Mouse (Mus musculus): ENCODE data around the gene Aff2.

Aff2 gene

GRCm38 (mm10) chrX:69360238-69361054 is at the start of gene Aff2:
Gene Aff2, plus strand, starts transcription at chrX:69360294.
- DNase-seq (ENCODE audit: low spot score), result no peak

DNA sequence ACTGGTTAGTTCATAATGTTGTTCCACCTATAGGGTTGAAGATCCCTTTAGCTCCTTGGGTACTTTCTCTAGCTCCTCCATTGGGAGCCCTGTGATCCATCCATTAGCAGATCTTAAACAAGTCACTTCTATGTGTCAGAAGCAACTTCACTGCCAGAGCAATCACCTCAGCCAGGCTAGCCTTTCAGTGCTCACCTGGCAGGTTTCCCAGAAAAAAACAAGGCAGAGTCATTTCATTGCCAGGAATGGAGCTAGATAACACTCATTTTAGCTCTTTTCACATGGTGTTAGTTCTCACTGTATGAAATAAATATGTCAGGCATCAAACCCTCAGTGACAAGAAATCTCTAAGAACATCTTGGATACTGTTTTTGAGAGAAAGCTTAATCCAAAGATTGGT is 22.8 kb upstream of the Aff2 start:
- DNase-seq (ENCODE audit: low spot score), result no peak

- DNase-seq (ENCODE audit: low spot score), result no peak
These were observed 4.5 kb upstream of the Aff2 start for GRCm38 (mm10) chrX:69355621-69356020.

GRCm38 (mm10) chrX:69359360-69359759 is 734 bp upstream of the Aff2 start:
- no peak for DNase-seq (ENCODE audit: low spot score)

DNA sequence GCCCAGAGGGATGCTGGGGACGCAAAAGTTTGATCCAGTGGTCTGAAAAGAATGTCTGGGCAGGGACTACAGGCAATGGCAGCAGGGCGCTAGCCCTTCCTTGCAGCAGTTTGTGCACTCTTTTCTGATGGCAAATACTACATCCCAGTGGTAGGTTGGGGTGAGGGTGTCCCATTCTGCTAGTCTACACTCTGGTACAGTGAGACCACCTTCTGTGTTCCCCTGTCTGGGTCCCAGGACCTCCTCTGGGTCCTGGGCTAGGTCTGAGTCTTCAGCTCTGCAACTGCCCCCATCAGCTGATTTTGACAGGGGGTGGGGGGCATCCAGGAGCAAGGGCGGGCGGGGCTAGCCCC is 233 bp upstream of the Aff2 start:
- no peak for DNase-seq (ENCODE audit: low spot score)

DNA sequence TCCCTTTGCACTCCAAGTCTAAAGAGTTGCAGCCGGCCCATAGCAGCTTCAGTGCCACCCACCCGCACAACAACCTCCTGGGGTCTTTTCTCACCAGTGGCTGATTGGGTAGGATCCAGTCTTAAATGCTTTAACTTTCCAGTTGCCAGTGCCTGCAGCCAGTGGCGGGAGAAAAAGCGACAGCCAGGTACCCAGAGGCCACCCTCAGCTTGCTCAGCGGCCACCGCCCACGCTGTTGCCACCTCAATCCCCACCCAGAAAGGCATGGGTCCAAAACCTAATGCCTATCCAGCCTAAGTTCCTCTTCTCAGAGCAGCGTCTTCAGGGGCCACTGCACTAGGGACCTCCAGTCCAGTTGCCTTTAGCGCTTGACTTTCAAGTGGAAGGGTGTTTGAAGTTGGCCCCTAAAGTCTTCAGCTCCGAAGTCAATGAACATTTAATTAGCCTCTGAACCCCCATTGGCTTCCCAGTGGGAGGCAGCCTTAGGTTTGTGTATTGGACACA is 1.0 kb downstream of the Aff2 start:
- DNase-seq (ENCODE audit: low spot score), result no peak

DNA sequence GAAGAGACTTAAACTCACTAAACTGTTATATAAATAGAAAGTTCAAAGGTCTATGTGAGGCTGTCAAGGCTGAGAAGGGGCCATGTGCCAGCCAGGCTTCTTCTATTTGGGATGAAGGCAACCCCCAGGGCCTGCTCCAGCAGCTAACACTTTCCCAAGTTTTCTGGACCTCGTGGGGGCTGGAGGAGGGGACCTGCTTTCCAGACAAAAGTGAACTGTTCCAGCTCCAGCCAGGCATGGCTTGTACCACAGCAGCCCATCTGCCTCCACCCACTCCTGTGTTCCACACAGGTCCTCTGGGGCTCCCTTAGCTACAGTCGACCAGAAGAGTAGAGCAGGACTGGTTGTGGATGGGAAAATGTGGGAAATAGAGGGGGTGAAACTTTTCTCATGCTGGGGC is 4.1 kb downstream of the Aff2 start:
- DNase-seq (ENCODE audit: low spot score), result no peak

GRCm38 (mm10) chrX:69373341-69373740 is 13.2 kb downstream of the Aff2 start:
- no peak for DNase-seq (ENCODE audit: low spot score)

DNA sequence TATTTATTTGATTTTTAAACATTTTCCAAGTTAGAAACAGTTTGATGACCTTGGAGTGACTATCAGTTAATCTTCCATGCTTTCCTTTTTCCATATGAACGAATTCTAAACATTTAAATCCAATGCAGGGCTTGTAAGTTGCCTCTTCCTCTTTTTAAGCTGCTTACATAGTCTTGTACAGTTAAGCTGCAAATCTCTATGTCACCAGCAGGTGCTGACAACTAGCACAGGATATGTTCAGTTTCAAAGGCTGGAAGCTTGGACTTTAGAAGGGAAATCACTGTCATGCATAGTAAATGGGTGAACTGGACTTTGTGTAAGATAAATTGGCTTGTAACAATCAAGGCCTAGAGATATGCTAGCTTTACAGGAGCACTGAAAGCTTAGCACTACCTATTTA is 29.6 kb downstream of the Aff2 start:
- no peak for DNase-seq (ENCODE audit: low spot score)

- no peak for DNase-seq (ENCODE audit: low spot score)
These were observed 54.9 kb downstream of the Aff2 start for GRCm38 (mm10) chrX:69415043-69415442.

GRCm38 (mm10) chrX:69438422-69438821 is 78.3 kb downstream of the Aff2 start:
- DNase-seq (ENCODE audit: low spot score), result no peak

DNA sequence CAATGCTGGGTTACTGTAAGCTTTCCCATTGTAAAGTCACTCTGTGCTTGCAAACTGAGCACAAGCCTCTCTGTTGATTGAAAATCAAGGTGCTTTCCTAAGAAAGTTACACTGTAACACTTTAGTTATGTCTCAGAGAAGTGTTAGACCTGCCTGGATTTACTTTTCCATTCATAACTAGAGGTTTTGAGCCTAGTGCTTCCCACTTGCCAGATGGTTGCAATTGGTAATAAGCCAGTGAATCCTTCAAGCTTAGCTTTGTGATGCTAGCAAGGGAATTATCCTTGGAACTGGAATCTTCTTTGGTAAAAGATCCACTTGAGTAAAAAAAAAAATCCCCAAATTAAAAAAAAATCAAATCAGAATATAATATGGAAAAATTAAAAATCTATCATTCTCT is 81.8 kb downstream of the Aff2 start:
- no peak for DNase-seq (ENCODE audit: low spot score)

DNA sequence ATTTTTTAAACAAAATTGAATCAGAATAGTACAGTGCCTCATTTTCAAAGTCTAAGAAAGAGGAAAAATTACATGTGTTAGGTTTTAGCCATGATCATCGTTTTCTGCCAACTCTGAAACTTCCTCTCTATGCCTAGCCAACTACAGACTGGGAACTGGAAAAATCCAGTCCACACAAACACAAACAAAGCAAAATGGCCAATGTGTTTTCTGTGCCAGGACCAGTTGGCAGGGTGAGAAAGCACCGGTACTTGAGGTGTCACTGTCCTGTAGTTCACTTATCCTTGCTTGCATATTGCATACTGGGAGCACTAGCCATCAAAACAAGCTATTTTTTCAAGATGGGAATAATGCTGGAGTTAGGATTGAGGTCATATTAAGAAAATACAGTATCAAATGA is 100.8 kb downstream of the Aff2 start:
- DNase-seq (ENCODE audit: low spot score), result no peak

- no peak for DNase-seq (ENCODE audit: low spot score)
These were observed 142.0 kb downstream of the Aff2 start for GRCm38 (mm10) chrX:69502061-69502460.

GRCm38 (mm10) chrX:69518040-69518575 is 158.0 kb downstream of the Aff2 start:
- DNase-seq (ENCODE audit: low spot score), result no peak

DNA sequence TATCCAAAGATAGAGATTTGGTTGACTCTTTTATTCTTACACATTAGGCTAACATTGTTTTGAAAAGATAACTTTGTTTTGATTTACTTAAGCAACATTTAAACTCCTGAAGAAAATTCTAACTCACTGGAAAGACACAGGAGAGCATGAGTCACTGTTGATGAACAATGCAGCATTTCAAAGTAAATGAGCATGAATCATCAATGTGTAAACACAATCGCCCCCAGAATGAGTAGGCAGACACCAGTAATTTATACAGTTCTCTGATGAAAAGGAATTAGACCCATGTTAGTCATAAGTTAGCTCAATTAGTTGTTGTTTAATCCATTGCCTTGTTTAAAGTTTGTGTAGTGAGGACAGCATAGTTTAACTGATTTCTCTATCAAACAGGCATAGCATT is 180.7 kb downstream of the Aff2 start:
- DNase-seq (ENCODE audit: low spot score), result no peak

DNA sequence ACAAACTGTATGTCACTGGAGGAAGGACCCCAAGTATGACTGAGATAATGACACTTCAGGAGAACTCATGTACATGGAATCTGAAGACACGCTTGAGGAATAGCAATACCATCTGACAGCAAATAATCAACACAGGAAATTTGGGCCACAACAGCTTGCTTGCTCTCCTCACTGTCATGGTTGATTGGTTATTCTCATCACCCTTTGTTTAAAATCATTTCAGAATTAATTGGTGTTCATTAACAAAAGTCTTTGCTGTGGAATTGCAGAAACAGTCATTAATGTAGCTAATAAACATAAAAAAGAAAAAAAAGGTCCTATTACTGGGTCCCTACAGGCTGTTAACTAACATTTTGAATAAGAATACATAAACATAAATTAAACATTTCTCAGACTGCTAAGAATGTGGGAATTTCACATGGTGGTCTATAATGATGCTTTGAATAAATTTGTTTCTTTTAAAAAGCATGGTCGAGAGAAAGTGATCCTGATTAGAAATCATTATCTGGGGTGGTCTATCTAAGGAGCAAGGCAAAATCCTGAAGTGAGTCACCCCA is 219.9 kb downstream of the Aff2 start:
- DNase-seq (ENCODE audit: low spot score), result no peak

DNA sequence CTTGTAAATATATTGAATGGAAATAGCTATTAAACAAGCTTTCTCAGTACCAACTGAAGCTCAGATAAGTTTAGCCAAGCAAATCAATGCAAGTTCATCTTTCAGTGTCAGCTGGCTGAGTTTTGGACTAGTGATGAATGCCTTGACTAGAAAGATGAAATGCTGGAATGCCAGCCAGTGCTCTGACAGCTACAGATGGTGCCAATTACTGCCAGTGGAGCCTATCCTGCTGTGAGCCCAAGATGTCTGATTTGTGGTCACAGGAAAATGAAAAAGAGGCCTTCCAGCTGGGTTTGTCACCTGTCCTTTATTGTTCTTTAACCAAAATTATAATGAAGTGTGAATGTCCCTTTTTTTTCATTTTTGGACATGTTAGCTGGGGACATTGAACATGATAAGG is 248.7 kb downstream of the Aff2 start:
- no peak for DNase-seq (ENCODE audit: low spot score)

- DNase-seq (ENCODE audit: low spot score), result no peak
These were observed 302.9 kb downstream of the Aff2 start for GRCm38 (mm10) chrX:69663038-69663437.

- no peak for DNase-seq (ENCODE audit: low spot score)
These were observed 306.1 kb downstream of the Aff2 start for GRCm38 (mm10) chrX:69666145-69666677.

DNA sequence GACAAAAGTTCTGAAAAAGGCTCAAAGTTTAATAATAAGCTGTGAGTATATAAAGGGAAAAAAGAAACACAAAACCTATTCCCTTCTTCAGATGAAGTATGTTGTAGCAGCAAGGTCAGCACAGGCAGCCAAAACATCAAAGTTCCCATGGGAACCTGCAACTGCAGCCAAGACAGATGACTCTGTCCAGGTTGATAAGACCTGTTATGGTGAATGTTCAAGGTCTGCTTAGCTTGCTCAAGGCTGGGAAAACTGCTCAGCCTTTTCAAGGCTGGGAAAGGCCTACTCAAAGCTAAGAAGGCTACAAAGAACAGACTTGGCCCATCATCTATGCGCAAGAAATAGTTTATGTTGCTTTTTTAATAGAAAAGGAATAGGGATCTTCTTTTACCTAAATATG is 315.6 kb downstream of the Aff2 start:
- DNase-seq (ENCODE audit: low spot score), result no peak

DNA sequence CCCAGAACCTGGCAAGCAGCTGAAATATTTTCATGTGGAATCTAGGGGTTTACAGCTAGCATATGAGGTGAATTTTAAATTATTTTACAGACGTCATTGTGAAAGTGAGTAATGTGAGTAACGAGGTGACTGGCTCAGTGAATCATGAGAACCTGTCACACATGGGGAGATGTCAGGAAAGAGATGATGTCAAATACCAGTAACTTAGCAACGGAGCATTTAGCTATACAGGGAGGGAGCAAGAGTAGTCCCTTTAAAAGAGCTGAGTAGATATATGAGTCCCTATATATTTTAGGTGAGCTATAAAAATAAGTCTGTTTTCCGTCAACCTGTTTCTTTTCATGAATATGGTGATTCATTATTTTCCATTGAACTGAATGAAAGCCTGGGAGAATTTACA is 338.7 kb downstream of the Aff2 start:
- no peak for DNase-seq (ENCODE audit: low spot score)

GRCm38 (mm10) chrX:69738972-69739371 is 378.9 kb downstream of the Aff2 start:
- no peak for DNase-seq (ENCODE audit: low spot score)
